Mouse (Mus musculus) forebrain, postnatal 0 days (tissue): Measurements from ENCODE around the gene Abhd18. TPM values are rescaled to one million over a fixed set of nuclear protein-coding genes. Genes with fewer than 3 reads are reported as not detected.

Source experiments
- ATAC-seq: fragments of 200-750 bp; cut with Nextera tagmentation; 2 replicates; pipeline ENCODE4 v1.8.0; 2017; ENCODE audit warnings: mild to moderate bottlenecking, moderate library complexity
- DNase-seq: peaks from one replicate; pipeline ENCODE4 v3.0.0-alpha.2; 2015
- H3K27ac ChIP-seq: fragments of 300-500 bp; sonication (generic); 2 replicates; pipeline ENCODE4 v1.5.1; 2014; ENCODE audit warnings: low read depth, mild to moderate bottlenecking, antibody characterized with exemption, low read length, moderate library complexity, mixed read lengths
- H3K27me3 ChIP-seq: fragments of 300-500 bp; sonication (generic); 2 replicates; pipeline ENCODE4 v1.6.1; 2014; ENCODE audit warnings: mild to moderate bottlenecking, low read length, mixed read lengths; ENCODE audit not compliant: insufficient read depth
- H3K36me3 ChIP-seq: fragments of 300-500 bp; sonication (generic); 2 replicates; pipeline ENCODE4 v1.6.1; 2014; ENCODE audit warnings: mild to moderate bottlenecking, moderate library complexity; ENCODE audit not compliant: insufficient read depth
- H3K4me1 ChIP-seq: fragments of 300-500 bp; sonication (generic); 2 replicates; pipeline ENCODE4 v1.6.1; 2014; ENCODE audit warnings: antibody characterized with exemption; ENCODE audit not compliant: insufficient read depth
- H3K4me2 ChIP-seq: fragments of 300-500 bp; sonication (generic); 2 replicates; pipeline ENCODE4 v1.6.1; 2014; ENCODE audit warnings: low read depth, mild to moderate bottlenecking, moderate library complexity
- H3K4me3 ChIP-seq: fragments of 300-500 bp; sonication (generic); 2 replicates; pipeline ENCODE4 v1.5.1; 2014; ENCODE audit warnings: low read depth, low read length, mixed read lengths
- H3K9ac ChIP-seq: fragments of 300-500 bp; sonication (generic); 2 replicates; pipeline ENCODE4 v1.6.1; 2014; ENCODE audit warnings: mild to moderate bottlenecking
- H3K9me3 ChIP-seq: fragments of 300-500 bp; sonication (generic); 2 replicates; pipeline ENCODE4 v1.6.1; 2016; ENCODE audit warnings: low read length
- CTCF ChIP-seq: sonication (generic); IDR thresholded peaks from 2 replicates; pipeline ENCODE4 v1.5.1; 2016; ENCODE audit warnings: antibody characterized with exemption, control low read depth, low read depth
- WGBS: fragments of 180-500 bp; shearing (Covaris S2); extraction: QIAGEN DNeasy Blood & Tissue Kit; methylation state at CpG from one replicate; pipeline ENCODE4 v1.1.7; 2014; 5-methylcytosine and 5-hydroxymethylcytosine counted together
- polyA plus RNA-seq: library from polyadenylated mRNA; unstranded; fragments of >200 nt; fragmentation: Nextera tagmentation; extraction: Ambion mirVana; gene quantifications from 2 replicates; pipeline ENCODE4 v1.2.1, GENCODE M21; 2015
- total RNA-seq: library from RNA; depleted of rRNA; stranded (reverse); fragments of >200 nt; gene quantifications from 2 replicates; pipeline ENCODE4 v1.2.3, GENCODE M21; 2014; rRNA removed

Gene Abhd18
- total and polyA plus RNA-seq, 2 experiments from 2014 or later: 4.4 to 11.0 TPM

DNA sequence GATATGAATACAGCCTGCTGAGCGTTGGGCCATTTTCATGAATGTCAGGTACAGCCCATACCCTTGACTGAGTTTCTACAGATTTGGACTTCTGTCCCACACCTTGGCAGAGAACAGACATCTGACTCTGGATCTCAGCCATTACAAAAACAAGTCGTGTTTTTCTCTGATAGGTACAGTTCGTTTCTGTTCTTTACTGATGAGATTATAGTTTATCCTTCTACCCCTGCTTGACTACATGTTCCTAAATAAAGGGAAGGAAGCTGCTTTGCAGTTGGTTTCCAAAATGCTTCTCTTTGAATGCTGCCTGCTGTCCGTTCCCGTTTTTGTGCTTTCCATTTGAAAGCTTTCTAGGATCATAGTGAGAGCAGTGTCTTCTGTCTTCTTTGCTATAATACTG, 140.8 kb downstream of the Abhd18 start:
- DNase-seq: no peak
- no peak overlapping the region for H3K4me2 ChIP-seq
- no peaks in the 10 kb centered on the region for H3K36me3 ChIP-seq
- no peaks in the 10 kb centered on the region for H3K9me3 ChIP-seq
- no peaks in the 10 kb centered on the region for H3K27me3 ChIP-seq
- no peak overlapping the region for H3K4me3 ChIP-seq
- no peak overlapping the region for H3K9ac ChIP-seq
- H3K4me1 ChIP-seq: no peaks in the 10 kb centered on the region
- 77% methylated on average over 5 of the region's 5 CpGs for WGBS
- no peak for TF ChIP-seq CTCF
- ATAC-seq: no peak
- no peak overlapping the region for H3K27ac ChIP-seq

Other genes starting within 250 kb of the Abhd18 start
- 0.05 and 0.08 TPM in 2 replicates for gene Slc25a31, start 138.1 kb upstream of the Abhd18 start, total RNA-seq
- gene Slc25a31, start 138.1 kb upstream of the Abhd18 start, polyA plus RNA-seq: 0.13 and 0.16 TPM in 2 replicates
- gene Hspa4l, start 102.5 kb upstream of the Abhd18 start, total RNA-seq: 24.9 and 31.0 TPM in 2 replicates
- gene Hspa4l, start 102.5 kb upstream of the Abhd18 start, polyA plus RNA-seq: 23.5 and 28.5 TPM in 2 replicates
- 11.9 and 12.9 TPM in 2 replicates for gene Plk4, start 47.0 kb upstream of the Abhd18 start, total RNA-seq
- 7.0 and 8.9 TPM in 2 replicates for gene Plk4, start 47.0 kb upstream of the Abhd18 start, polyA plus RNA-seq
- gene Mfsd8, start 84 bp upstream of the Abhd18 start, total RNA-seq: 19.6 and 21.6 TPM in 2 replicates
- 14.0 TPM in 2 replicates for gene Mfsd8, start 84 bp upstream of the Abhd18 start, polyA plus RNA-seq
- 0.52 TPM in 1 of 2 replicates, not detected in the other for gene 1700034I23Rik, start 55.6 kb downstream of the Abhd18 start, total RNA-seq
- gene 1700034I23Rik, start 55.6 kb downstream of the Abhd18 start, polyA plus RNA-seq: 0.10 and 0.17 TPM in 2 replicates
- gene Larp1b, start 102.9 kb downstream of the Abhd18 start, total RNA-seq: 11.0 and 11.5 TPM in 2 replicates
- 2.0 and 2.9 TPM in 2 replicates for gene Larp1b, start 102.9 kb downstream of the Abhd18 start, polyA plus RNA-seq
- gene Pgrmc2, start 236.1 kb downstream of the Abhd18 start, total RNA-seq: 36.6 and 39.1 TPM in 2 replicates
- 25.2 and 30.3 TPM in 2 replicates for gene Pgrmc2, start 236.1 kb downstream of the Abhd18 start, polyA plus RNA-seq